Mouse (Mus musculus): ENCODE results near the gene Map3k7cl.

DNA sequence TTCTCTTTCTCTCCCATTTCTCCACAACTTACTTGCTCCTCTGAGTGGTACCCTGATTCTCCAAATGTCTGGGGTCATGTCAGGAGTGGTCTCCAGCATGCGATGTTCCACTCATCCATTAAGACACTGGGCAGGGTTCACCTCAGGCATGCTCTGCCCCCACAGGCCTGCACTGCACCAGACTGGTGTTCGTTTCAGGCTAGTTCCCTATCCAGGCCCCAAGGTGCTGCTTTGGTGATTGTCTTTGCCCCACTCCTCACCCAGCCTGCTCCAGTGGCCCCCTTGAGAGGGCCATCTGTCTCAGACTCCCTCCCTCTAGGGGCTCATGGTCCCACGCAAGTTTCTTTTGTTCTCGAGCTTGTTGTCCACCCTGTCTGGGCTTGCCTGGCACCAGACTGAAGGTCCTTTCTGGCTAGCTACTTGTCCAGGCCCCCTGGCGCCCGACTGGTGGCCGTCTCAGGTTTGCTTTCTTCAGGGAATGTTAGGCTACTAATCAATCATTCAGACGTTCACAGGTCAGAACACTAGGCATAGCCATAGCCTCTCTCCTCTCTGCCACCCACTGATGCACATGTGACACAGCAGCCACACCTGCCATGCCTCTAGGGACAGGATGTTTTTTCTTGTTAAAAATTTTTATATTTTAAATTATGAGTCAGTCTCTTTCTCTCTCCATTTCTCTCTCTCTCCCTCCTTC is 25.4 kb upstream of the Map3k7cl start:
- TF ChIP-seq CTCF (conservative IDR thresholded peaks at IDR 0.05; ENCODE audit: insufficient read depth, insufficient read length, low read depth, low read length) (no peak), POLR2A (IDR thresholded peaks at IDR 0.05; ENCODE audit: low read depth, low read length) (no peak)
